Mouse (Mus musculus): ENCODE data around the gene Dnajb14. TPM values are rescaled to one million over a fixed set of nuclear protein-coding genes. Genes with fewer than 3 reads are reported as not detected.

The Dnajb14 gene
- 13.5 and 14.0 TPM in 2 replicates for polyA plus RNA-seq (2015; fragmentation: Nextera tagmentation; extraction: Ambion mirVana)

DNA sequence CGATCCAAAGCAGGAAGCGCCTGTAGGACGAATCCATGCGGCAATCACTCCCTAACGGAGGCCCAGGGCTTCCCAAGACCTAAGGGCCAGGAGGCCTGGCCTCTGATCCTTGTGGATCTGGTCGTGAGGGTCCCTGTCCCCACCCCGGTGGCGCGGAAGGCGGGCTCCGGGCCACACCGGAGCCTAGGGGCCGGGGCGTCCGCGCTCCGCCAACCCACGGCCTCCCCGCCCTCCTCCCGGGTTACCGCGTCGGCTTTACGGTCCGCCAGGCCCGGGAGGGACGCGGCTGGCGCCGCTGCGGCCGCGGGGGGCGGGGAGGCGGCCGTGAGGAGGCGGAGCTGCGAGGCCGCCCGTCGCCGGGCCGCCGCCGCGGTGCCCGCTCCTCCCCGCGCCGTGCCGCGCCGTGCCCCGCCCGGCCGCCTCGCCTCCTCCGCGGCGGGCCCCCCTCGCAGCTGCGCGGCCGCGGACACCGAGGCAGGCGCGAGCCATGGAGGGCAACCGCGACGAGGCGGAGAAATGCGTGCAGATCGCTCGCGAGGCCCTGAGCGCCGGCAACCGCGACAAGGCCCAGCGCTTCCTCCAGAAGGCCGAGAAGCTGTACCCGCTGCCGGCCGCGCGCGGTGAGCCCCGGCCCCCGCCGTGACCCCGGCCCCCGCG is at the start of gene Dnajb14:
Gene Dnajb14 (plus strand): TSS at position 239 of the 657 bp plus-strand sequence.
- Histone ChIP-seq H3K36me3 (no peaks in the 10 kb centered on the region), H3K27me3 (replicated peaks) (no peaks in the 10 kb centered on the region), H3K27ac (peak within 1 kb of the TSS; percentile 98), H3K4me2 (replicated peaks) (peak within 1 kb of the TSS; percentile 84), H3K4me3 (replicated peaks) (peak within 1 kb of the TSS; percentile 91), H3K9me3 (no peaks in the 10 kb centered on the region), H3K9ac (peak within 1 kb of the TSS; percentile 98), H3K4me1 (replicated peaks) (peaks cover 4% of the 10 kb centered on the region)
- WGBS: under 1% methylated on average over 55 of the region's 94 CpGs
- peak; percentile 61 for ATAC-seq

DNA sequence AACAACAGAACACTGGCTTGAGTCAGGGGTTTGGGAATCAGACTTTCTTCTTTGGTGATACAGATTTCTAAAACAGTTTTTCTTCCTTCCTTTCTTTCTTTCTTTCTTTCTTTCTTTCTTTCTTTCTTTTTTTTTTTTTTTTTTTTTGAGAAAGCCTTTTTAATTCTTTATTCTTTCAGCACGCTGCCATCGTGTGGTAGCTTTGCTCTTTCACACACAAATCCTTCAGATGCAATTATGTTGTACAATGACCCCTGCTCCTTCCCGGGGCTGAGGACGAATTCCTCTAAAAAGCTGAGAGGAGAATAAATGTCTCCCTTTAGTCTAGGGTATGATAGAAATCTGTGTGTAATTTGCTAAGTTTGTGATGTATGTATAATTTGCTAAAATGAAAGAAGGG is 48.8 kb upstream of the Dnajb14 start:
- no peak overlapping the region for H3K9ac ChIP-seq
- no peak overlapping the region for H3K4me2 ChIP-seq (replicated peaks)
- H3K9me3 ChIP-seq: no peaks in the 10 kb centered on the region
- 22% methylated on average over 4 of the region's 4 CpGs for WGBS
- no peaks in the 10 kb centered on the region for H3K4me1 ChIP-seq (replicated peaks)
- H3K36me3 ChIP-seq: no peaks in the 10 kb centered on the region
- H3K27ac ChIP-seq: no peak overlapping the region
- H3K27me3 ChIP-seq (replicated peaks): no peaks in the 10 kb centered on the region
- no peak for ATAC-seq
- H3K4me3 ChIP-seq (replicated peaks): no peak overlapping the region

DNA sequence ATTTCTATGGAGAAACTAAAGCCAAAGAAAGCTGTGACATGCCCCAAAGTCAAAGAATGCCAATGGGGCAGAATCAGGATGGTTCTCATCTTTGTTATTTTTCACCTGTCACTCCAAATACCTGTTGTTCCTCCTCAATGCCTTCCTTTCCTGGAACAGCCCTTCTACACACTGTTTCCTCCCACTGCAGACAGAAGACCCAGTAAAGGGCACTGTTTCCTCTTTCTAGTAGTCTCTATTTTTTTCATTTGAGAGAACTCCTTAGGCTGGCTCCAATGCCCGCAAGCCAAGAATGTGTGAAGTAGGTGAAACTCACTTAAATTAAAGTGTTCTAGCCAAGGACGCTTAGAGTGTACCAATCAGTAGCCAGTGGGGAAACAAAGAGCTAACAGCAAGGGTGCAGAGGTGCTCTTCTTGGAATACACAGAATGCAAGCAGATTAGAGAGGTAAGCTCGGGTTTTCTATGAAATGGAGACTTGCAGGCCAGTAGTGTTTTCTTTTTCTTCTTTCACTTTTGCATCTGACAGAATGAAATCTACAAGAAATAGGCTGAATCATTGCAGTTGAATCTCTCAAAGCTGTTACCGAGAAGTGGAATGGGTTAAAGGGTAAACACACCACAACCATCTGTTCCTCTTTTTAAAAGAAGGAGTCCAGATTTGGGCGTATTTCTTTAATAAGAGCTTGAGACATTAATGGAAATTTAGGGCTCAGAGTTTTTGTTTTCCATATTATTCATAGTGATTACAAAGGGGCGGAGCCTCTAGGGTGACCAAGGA is 46.6 kb upstream of the Dnajb14 start:
- no peak overlapping the region for H3K4me2 ChIP-seq (replicated peaks)
- ATAC-seq: no peak
- H3K4me3 ChIP-seq (replicated peaks): no peak overlapping the region
- H3K9ac ChIP-seq: no peak overlapping the region
- H3K27ac ChIP-seq: no peak overlapping the region
- H3K9me3 ChIP-seq: no peaks in the 10 kb centered on the region
- H3K36me3 ChIP-seq: no peaks in the 10 kb centered on the region
- no peaks in the 10 kb centered on the region for H3K4me1 ChIP-seq (replicated peaks)
- 73% methylated on average over 6 of the region's 6 CpGs for WGBS
- H3K27me3 ChIP-seq (replicated peaks): no peaks in the 10 kb centered on the region

DNA sequence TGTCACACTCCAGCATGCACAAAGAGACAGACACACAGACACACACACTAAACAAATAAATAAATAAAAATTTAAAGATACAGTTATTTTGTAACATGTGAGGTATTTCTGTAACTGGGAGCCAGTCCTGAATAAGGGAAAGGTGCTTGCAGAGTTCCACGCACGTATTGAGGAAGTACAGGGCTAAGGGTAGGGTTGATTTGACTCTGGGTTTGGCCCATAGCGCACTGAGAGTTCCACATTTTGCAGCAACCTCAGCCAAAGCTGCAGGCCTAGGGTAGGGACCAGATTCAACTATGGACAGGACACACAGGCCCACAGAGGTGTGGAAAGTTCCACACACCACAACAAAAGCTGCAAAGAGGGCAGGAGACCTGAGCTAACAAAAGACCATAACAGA is 44.2 kb upstream of the Dnajb14 start:
- H3K27ac ChIP-seq: no peak overlapping the region
- H3K9me3 ChIP-seq: no peaks in the 10 kb centered on the region
- H3K4me2 ChIP-seq (replicated peaks): no peak overlapping the region
- H3K9ac ChIP-seq: no peak overlapping the region
- H3K4me1 ChIP-seq (replicated peaks): no peaks in the 10 kb centered on the region
- no peak for ATAC-seq
- no peak overlapping the region for H3K4me3 ChIP-seq (replicated peaks)
- H3K36me3 ChIP-seq: no peaks in the 10 kb centered on the region
- H3K27me3 ChIP-seq (replicated peaks): no peaks in the 10 kb centered on the region
- 89% methylated on average over 3 of the region's 3 CpGs for WGBS

DNA sequence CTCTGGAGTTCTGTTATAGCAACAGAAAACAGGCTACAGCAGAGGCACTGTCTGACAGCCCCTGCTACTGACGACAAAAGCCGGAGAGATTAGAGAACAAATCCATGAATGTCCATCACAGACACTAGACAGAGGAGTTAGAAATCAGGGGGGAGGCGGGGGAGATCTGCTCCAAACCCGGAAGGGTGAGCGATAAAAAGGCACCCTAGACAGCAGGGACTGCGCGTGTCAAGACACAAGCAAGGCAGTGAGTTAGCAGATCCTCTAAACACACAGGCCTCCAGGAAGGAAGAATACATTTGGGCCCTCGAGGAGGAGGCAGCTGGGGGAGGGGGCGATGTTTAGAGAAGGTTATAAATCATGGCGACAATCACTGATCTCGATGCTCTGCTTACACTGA is 39.8 kb upstream of the Dnajb14 start:
- ATAC-seq: peak; percentile 75

DNA sequence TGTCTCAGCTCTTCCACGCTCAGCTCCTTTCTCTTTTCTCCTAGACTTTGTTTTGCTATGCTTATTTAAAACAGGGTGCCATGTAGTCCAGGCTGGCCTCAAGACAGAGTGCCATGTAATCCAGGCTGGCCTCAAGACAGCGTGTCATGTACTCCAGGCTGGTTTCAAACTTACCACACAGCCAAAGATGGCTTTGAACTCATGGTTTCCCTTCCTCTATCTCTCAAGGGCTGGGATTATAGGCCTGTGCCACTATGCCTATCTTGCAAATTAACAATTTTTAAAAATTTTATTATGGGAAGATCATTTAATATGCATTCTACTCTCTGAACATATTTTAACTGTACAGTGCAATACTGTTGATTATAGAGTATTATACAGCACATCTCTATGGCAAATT is 36.3 kb upstream of the Dnajb14 start:
- H3K27me3 ChIP-seq (replicated peaks): no peaks in the 10 kb centered on the region
- 79% methylated on average over 2 of the region's 2 CpGs for WGBS
- H3K36me3 ChIP-seq: no peaks in the 10 kb centered on the region
- H3K4me2 ChIP-seq (replicated peaks): no peak overlapping the region
- H3K27ac ChIP-seq: no peak overlapping the region
- H3K4me1 ChIP-seq (replicated peaks): no peaks in the 10 kb centered on the region
- H3K9me3 ChIP-seq: no peaks in the 10 kb centered on the region
- no peak overlapping the region for H3K4me3 ChIP-seq (replicated peaks)
- H3K9ac ChIP-seq: no peak overlapping the region
- no peak for ATAC-seq

More for the DNA sequence above, 39.8 kb upstream of the Dnajb14 start:
- Histone ChIP-seq H3K9ac (no peak overlapping the region), H3K4me2 (replicated peaks) (0 out of 2 replicates have a peak overlapping the region, but pooled peaks have one; percentile 12), H3K36me3 (no peaks in the 10 kb centered on the region), H3K4me3 (replicated peaks) (no peak overlapping the region), H3K27ac (peak overlapping the region; percentile 45; the same call in 1 of the 2 replicates), H3K4me1 (replicated peaks) (no peaks in the 10 kb centered on the region), H3K9me3 (no peaks in the 10 kb centered on the region), H3K27me3 (replicated peaks) (no peaks in the 10 kb centered on the region)
- 13% methylated on average over 11 of the region's 11 CpGs for WGBS

DNA sequence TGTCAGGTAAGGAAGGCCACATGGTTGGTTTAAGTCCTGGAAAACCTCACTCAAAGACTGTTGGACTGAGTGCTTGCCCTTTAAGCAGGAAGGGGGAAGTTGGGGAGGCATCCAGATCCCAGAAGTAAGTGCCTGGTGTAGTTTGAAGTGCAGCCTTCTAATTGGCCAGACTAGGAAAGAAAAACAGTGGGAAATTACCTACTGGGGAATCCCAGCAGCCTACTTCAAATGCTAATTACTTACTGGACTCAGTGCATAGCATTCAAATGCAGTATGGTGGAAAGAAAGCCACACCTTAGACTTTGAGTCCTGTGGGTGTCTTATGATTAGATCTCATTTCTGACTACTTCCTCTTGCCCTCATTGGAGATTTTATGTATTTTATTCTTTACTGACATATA is 34.3 kb upstream of the Dnajb14 start:
- no peak overlapping the region for H3K4me3 ChIP-seq (replicated peaks)
- H3K9me3 ChIP-seq: no peaks in the 10 kb centered on the region
- no peak overlapping the region for H3K4me2 ChIP-seq (replicated peaks)
- peak; percentile 63 for ATAC-seq
- H3K27me3 ChIP-seq (replicated peaks): no peaks in the 10 kb centered on the region
- H3K4me1 ChIP-seq (replicated peaks): no peaks in the 10 kb centered on the region
- H3K36me3 ChIP-seq: no peaks in the 10 kb centered on the region
- H3K27ac ChIP-seq: no peak overlapping the region
- no peak overlapping the region for H3K9ac ChIP-seq

DNA sequence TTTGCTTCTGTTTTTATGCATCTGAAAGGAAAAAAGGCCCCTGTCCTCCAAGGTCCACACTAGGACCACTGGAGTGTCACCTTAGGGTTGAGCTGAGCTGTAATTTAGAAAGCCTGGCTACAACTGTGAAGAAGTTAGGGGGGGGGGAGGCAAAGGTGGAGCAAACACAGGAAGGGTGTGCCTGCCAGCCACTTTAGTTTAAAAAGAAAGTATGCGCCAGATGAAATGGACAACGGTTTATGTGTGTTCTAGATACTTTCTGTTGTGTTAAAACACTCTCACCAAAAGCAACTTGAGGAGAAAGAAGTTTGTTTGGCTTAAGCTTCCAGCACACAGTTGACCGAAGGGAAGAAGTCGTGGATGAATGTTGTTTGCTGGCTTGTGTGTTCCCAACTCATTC is 33.8 kb upstream of the Dnajb14 start:
- Histone ChIP-seq H3K9ac (no peak overlapping the region), H3K4me2 (replicated peaks) (no peak overlapping the region), H3K9me3 (no peaks in the 10 kb centered on the region), H3K4me3 (replicated peaks) (no peak overlapping the region), H3K27ac (no peak overlapping the region), H3K4me1 (replicated peaks) (no peaks in the 10 kb centered on the region), H3K27me3 (replicated peaks) (no peaks in the 10 kb centered on the region), H3K36me3 (no peaks in the 10 kb centered on the region)
- 0 out of 2 replicates have a peak, but pooled peaks have one; percentile 3 for ATAC-seq
- WGBS: 74% methylated on average over 4 of the region's 4 CpGs

DNA sequence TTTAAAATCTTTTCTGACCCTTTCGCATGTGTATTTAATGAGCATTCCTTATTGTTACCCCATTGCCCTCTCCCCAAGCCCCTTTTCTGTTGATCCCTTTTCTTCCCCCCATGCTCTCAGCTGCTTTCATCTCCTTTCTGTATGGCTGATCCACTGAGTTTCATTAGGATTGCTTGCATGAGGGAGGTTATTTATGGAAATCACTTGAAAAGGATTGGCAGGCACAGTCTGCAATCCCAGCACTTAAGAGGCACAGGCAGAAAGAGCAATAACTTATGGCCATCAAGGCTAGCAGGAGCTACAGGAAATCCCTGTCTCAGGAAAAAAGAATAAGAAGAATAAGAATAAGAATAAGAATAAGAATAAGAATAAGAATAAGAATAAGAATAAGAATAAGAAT is 30.9 kb upstream of the Dnajb14 start:
- H3K27ac ChIP-seq: no peak overlapping the region
- H3K27me3 ChIP-seq (replicated peaks): no peaks in the 10 kb centered on the region
- ATAC-seq: no peak
- no peaks in the 10 kb centered on the region for H3K36me3 ChIP-seq
- no peaks in the 10 kb centered on the region for H3K9me3 ChIP-seq
- no peak overlapping the region for H3K4me3 ChIP-seq (replicated peaks)
- WGBS: 89% methylated on average over 1 of the region's 1 CpGs
- H3K9ac ChIP-seq: no peak overlapping the region
- H3K4me1 ChIP-seq (replicated peaks): no peaks in the 10 kb centered on the region
- no peak overlapping the region for H3K4me2 ChIP-seq (replicated peaks)

DNA sequence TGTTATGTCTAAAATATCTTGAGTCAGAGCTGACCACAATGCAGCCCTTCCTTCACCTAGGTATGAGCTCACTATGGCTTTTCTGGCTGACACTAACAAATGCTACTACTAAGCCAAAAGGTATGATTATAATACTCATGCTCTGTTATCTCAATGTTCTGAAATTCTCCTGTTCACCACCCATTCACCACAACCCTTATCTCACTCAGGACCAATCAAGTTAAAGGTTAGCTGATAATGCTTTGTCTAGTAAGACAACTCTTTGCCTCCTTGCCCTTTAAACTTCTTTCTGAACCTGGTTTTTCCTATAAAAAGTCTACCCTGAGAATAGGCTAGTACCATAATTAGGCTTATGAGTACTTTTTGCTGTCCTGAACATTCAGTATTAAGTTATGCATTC is 29.3 kb upstream of the Dnajb14 start:
- Histone ChIP-seq H3K4me2 (replicated peaks) (no peak overlapping the region), H3K27ac (no peak overlapping the region), H3K27me3 (replicated peaks) (no peaks in the 10 kb centered on the region), H3K9me3 (no peaks in the 10 kb centered on the region), H3K4me1 (replicated peaks) (no peaks in the 10 kb centered on the region), H3K36me3 (no peaks in the 10 kb centered on the region), H3K4me3 (replicated peaks) (no peak overlapping the region), H3K9ac (no peak overlapping the region)
- ATAC-seq: peak; percentile 88

DNA sequence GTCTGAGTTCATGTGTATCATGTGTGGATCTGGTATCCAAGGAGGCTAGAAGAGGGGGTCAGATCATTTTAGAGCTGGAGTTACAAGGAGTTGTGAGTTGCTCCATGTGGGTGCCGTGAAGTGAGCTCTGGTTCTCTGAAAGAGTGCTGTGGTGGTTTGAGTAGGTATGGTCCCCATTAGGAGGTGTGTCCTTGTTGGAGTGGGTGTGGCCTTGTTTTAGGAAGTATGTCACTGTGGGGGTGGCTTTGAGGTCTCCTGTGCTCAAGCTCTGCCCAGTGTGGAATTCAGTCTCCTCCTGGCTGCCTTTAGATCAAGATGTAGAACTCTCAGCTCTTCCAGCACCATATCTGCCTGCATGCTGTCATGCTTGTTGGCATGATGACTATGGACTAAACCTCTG is 24.5 kb upstream of the Dnajb14 start:
- Histone ChIP-seq H3K9me3 (no peaks in the 10 kb centered on the region), H3K4me1 (replicated peaks) (no peaks in the 10 kb centered on the region), H3K4me3 (replicated peaks) (no peak overlapping the region), H3K4me2 (replicated peaks) (no peak overlapping the region), H3K9ac (no peak overlapping the region), H3K27ac (no peak overlapping the region), H3K36me3 (no peaks in the 10 kb centered on the region), H3K27me3 (replicated peaks) (no peaks in the 10 kb centered on the region)
- 93% methylated on average over 1 of the region's 1 CpGs for WGBS
- ATAC-seq: no peak

DNA sequence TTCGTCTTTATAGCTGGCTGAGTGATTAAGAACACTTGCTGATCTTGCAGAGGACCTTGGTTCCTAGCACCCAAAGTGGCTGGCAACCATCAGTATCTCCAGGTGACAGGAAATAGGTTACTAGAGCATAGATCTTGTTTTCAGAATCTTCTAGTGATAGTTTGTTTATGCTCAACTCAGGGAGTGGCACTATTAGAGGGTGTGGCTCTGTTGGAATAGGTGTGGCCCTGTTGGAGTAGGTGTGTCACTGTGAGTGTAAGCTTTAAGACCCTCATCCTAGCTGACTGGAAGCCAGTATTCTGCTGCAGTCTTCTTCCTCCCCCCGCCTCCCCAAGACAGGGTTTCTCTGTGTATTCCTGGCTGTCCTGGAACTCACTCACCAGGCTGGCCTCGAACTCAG is 23.2 kb upstream of the Dnajb14 start:
- Histone ChIP-seq H3K27ac (no peak overlapping the region), H3K36me3 (no peaks in the 10 kb centered on the region)
- ATAC-seq: no peak

DNA sequence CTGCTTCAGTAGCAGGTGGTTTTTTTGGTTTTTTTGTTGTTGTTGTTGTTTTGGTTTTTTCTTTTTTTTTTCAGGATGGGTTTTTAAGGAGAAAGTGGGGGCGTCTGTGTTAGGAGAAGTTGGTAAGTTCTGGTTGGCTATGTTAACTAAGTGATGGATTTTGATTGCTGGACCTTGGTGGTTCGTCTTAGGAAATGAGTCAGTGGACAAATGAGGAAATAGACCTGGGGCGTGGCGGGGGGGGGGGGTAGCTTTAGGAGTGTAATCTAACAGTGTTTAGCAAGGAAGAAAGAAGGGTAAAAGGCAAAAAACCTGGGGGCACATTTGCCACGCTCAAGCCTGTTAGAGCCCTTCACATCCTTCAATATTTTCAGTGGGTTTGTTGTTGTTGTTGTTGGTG is 20.9 kb upstream of the Dnajb14 start:
- no peak overlapping the region for H3K9ac ChIP-seq
- H3K27ac ChIP-seq: no peak overlapping the region
- no peaks in the 10 kb centered on the region for H3K9me3 ChIP-seq
- no peak overlapping the region for H3K4me3 ChIP-seq (replicated peaks)
- no peak overlapping the region for H3K4me2 ChIP-seq (replicated peaks)
- 81% methylated on average over 5 of the region's 5 CpGs for WGBS
- no peaks in the 10 kb centered on the region for H3K4me1 ChIP-seq (replicated peaks)
- H3K27me3 ChIP-seq (replicated peaks): no peaks in the 10 kb centered on the region
- ATAC-seq: no peak
- H3K36me3 ChIP-seq: no peaks in the 10 kb centered on the region

More for the DNA sequence above, 23.2 kb upstream of the Dnajb14 start:
- 83% methylated on average over 3 of the region's 3 CpGs for WGBS
- H3K9me3 ChIP-seq: no peaks in the 10 kb centered on the region
- no peaks in the 10 kb centered on the region for H3K27me3 ChIP-seq (replicated peaks)
- H3K4me3 ChIP-seq (replicated peaks): no peak overlapping the region
- no peaks in the 10 kb centered on the region for H3K4me1 ChIP-seq (replicated peaks)
- H3K9ac ChIP-seq: no peak overlapping the region
- H3K4me2 ChIP-seq (replicated peaks): no peak overlapping the region
